18 mouse cellular contexts compared by ENCODE assay signal in genomic region chr8:85717271-85717670, GRCm38 (mm10).
"Had no signal": no experiment of that assay in that cellular context is flagged by ENCODE, and none has a peak within 500 bp of the region (broad histone marks: within the 10 kb centered on the region; RNA-seq: fewer than 3 reads in every experiment).

No protein-coding gene starts in this region.

- DNase-seq: gastrocnemius, adult 2 months; gastrocnemius, postnatal 10 days; gastrocnemius, postnatal 25 days; heart, adult 18-20 months; heart, postnatal 10 days; heart, postnatal 4 days; kidney, adult 18-20 months; kidney, adult 8-10 months; kidney, postnatal 10 days; kidney, postnatal 36 days; layer of hippocampus, adult 9-11 months; liver; liver, embryonic 13.5 days; liver, postnatal 0 days had no signal

- ATAC-seq: hindbrain, embryonic 16.5 days; inflammation-experienced regulatory T-cells, adult 6 months; intestine, embryonic 15.5 days; intestine, postnatal 0 days; liver, postnatal 0 days had no signal
